Mouse (Mus musculus) bone marrow, adult 2 months (tissue): ENCODE results near the gene Trpm3.

Experiments
- CTCF ChIP-seq: fragments of 200-500 bp; IDR thresholded peaks from 2 replicates; pipeline ENCODE4 v1.5.1; 2011; ENCODE audit warnings: low read length, control low read depth; ENCODE audit not compliant: control insufficient read depth, insufficient read depth
- POLR2A ChIP-seq: fragments of 200-500 bp; IDR thresholded peaks from 2 replicates; pipeline ENCODE4 v1.6.1; 2011; ENCODE audit warnings: low read depth, mild to moderate bottlenecking, control low read depth, low read length, borderline replicate concordance; ENCODE audit not compliant: control insufficient read depth

- no peak for TF ChIP-seq CTCF
- TF ChIP-seq POLR2A, result no peak
These were observed 598.0 kb downstream of the Trpm3 start for GRCm38 (mm10) chr19:22736870-22737269.
